Mouse (Mus musculus) heart, embryonic 12.5 days (tissue): ENCODE results near the gene Prr12. TPM values are rescaled to one million over a fixed set of nuclear protein-coding genes. Genes with fewer than 3 reads are reported as not detected.

ENCODE experiments used
- ATAC-seq: fragments of 200-750 bp; cut with Nextera tagmentation; 2 replicates; pipeline ENCODE4 v1.8.0; 2017; ENCODE audit warnings: moderate TSS enrichment, moderate library complexity; ENCODE audit not compliant: insufficient number of reproducible peaks, low FRiP score
- H3K27ac ChIP-seq: fragments of 300-500 bp; sonication (generic); 2 replicates; pipeline ENCODE4 v1.5.1; 2016; ENCODE audit warnings: mild to moderate bottlenecking, moderate library complexity; ENCODE audit not compliant: poor library complexity, severe bottlenecking
- H3K27me3 ChIP-seq: fragments of 300-500 bp; sonication (generic); replicated peaks from 2 replicates; pipeline ENCODE4 v1.6.1; 2016; ENCODE audit warnings: mild to moderate bottlenecking, moderate library complexity
- H3K36me3 ChIP-seq: fragments of 300-500 bp; sonication (generic); 2 replicates; pipeline ENCODE4 v1.6.1; 2016; ENCODE audit warnings: mild to moderate bottlenecking, moderate library complexity
- H3K4me1 ChIP-seq: fragments of 300-500 bp; sonication (generic); replicated peaks from 2 replicates; pipeline ENCODE4 v1.6.1; 2016; ENCODE audit warnings: mild to moderate bottlenecking
- H3K4me2 ChIP-seq: fragments of 300-500 bp; sonication (generic); 2 replicates; pipeline ENCODE4 v1.6.1; 2016; ENCODE audit warnings: mild to moderate bottlenecking, moderate library complexity
- H3K4me3 ChIP-seq: fragments of 300-500 bp; sonication (generic); 2 replicates; pipeline ENCODE4 v1.5.1; 2016; ENCODE audit warnings: mild to moderate bottlenecking
- H3K9ac ChIP-seq: fragments of 300-500 bp; sonication (generic); 2 replicates; pipeline ENCODE4 v1.6.1; 2016; ENCODE audit warnings: mild to moderate bottlenecking, moderate library complexity
- H3K9me3 ChIP-seq: fragments of 300-500 bp; sonication (generic); replicated peaks from 2 replicates; pipeline ENCODE4 v1.6.1; 2016; ENCODE audit warnings: mild to moderate bottlenecking, moderate library complexity
- WGBS: fragments of 180-500 bp; shearing (Covaris S2); methylation state at CpG from one replicate; pipeline ENCODE4 v1.1.7; 2016; 5-methylcytosine and 5-hydroxymethylcytosine counted together
- polyA plus RNA-seq: library from polyadenylated mRNA; unstranded; fragments of >200 nt; fragmentation: Nextera tagmentation; extraction: Ambion mirVana; gene quantifications from 2 replicates; pipeline ENCODE4 v1.2.1, GENCODE M21; 2016

The Prr12 gene
- polyA plus RNA-seq, 1 experiment from 2014 or later: 7.1 TPM

DNA sequence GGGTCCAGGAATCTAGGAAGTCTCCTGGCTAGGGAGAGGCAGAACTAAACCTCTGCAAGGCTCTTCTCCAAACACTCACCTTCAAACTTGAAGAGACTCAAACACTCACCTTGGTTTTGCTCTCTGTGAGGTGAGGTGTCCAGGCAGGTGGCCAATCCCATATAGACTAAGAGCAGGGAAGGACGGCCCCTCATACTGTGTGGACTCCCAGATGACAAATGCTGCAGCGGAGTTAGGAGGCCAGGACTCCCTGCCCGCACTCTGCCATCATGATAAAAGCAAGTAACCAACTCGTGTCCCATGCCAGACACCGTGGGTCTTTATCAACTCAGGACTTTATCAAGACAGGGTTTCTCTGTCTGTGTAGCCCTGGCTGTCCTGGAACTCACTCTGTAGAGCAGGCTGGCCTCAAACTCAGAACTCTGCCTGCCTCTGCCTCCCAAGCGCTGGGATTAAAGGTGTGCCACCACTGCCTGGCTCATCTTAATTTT is 8.0 kb upstream of the Prr12 start:
- no peak for ATAC-seq
- H3K36me3 ChIP-seq: no peaks in the 10 kb centered on the region
- H3K4me2 ChIP-seq: peak overlapping the region; percentile 78; the same call in 1 of the 2 replicates
- H3K9me3 ChIP-seq: no peaks in the 10 kb centered on the region
- peaks cover 19% of the 10 kb centered on the region for H3K4me1 ChIP-seq
- H3K9ac ChIP-seq: no peak overlapping the region
- no peak overlapping the region for H3K27ac ChIP-seq
- no peak overlapping the region; the same call in 1 of the 2 replicates for H3K4me3 ChIP-seq
- 65% methylated on average over 6 of the region's 6 CpGs for WGBS
- H3K27me3 ChIP-seq: no peaks in the 10 kb centered on the region

DNA sequence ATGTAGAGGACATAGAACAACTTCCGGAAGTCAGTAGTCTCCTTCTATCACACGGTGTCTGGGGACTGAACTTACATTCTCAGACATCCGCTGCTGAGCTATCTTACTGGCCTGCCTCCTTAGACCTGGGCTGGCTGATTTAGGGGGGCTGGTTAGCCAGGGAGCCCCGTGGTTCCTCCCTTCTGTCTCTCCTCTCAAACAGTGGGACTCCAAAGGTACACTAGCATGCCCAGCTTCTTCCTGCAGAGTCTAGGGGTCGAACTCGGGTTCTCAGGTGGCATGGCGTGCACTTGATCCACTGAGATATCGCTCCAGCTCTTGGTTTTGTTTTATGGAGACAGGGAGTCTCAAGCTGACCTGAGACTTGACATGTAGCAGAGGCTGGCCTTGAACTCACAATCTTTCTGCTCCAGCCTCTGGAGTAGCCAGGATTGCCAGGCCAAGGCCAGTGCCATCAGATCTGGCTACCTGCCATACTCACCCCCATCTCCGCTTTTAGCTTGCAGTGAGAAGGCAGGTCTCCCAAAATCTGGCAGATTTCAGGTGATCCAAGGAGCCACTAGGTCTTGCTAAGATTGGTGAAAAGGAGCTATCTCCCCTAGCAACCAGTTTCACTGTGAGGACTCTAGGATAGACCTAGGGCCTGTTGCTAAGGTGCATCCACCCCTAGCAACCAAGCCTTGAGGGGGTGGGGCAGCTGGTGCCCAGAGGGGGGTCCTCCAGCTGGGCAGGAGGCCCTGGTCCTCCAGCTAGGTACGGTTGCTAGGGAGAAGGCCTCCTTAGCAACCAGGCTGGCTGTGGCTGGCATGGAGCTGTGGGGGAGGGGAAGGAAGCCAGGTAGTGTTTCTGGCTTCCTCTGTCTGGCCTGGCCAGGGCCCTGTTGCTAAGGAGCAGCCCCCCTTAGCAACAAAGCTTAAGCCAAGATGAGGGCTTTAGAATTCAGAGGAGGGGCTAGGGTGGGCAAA is 6.2 kb upstream of the Prr12 start:
- ATAC-seq: no peak
- H3K4me3 ChIP-seq: no peak overlapping the region
- no peak overlapping the region for H3K27ac ChIP-seq
- no peaks in the 10 kb centered on the region for H3K27me3 ChIP-seq
- H3K4me2 ChIP-seq: no peak overlapping the region
- H3K9me3 ChIP-seq: no peaks in the 10 kb centered on the region
- 74% methylated on average over 10 of the region's 10 CpGs for WGBS
- H3K36me3 ChIP-seq: no peaks in the 10 kb centered on the region
- H3K4me1 ChIP-seq: peaks cover 15% of the 10 kb centered on the region
- no peak overlapping the region for H3K9ac ChIP-seq

DNA sequence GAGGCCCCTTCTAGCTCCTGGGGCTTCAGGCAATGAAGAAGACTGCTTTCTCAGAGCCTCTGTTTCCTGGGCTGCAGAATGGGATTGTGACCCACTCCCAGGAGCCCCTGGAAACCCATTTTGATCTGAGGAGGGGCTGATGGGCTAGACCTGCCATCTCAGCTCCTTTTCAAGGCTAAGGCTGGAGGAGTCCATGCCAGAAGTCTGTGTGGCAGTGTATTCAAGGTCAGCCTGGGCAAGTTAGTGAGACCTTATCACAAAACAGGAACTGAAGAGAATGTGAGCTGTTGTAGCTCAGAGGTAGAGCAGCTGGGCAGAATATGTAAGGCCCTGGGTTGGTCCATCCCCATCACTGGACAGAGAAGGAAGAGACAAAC is 4.3 kb upstream of the Prr12 start:
- Histone ChIP-seq H3K36me3 (no peaks in the 10 kb centered on the region), H3K27ac (no peak overlapping the region), H3K4me3 (no peak overlapping the region), H3K27me3 (no peaks in the 10 kb centered on the region), H3K9me3 (no peaks in the 10 kb centered on the region), H3K4me1 (peaks cover 9% of the 10 kb centered on the region), H3K9ac (no peak overlapping the region), H3K4me2 (no peak overlapping the region)
- ATAC-seq: no peak

DNA sequence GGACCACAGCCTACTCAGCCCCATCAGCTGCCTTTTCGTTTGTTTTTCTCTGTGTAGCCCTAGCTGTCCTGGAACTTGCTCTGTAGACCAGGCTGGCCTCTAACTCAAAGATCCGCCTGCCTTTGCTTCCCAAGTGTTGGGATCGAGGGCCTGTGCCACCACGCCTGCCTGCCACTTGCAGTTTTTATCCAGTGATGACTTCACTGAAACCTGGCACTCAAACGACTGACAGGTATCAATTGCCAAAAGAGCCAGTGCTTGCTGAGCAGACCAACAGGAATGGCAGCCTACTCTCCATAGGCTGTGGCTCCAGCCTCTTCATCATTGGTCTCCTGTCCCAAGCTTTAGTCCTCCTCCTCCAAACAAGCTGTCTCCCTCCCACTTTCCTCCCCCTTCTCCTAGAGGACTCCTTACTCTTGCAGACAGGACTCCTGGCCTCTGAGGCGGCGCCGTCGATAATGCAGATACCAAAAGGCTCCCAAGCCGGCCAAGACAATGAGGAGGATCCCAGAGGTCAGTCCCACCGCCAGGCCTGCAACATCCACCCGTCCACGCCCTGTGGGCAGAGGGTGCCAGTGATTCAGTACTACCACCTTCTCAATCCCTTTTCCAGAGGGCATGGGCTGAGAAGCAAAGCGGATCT is 3.8 kb upstream of the Prr12 start:
- Histone ChIP-seq H3K27ac (no peak overlapping the region), H3K4me3 (no peak overlapping the region), H3K27me3 (no peaks in the 10 kb centered on the region), H3K9me3 (no peaks in the 10 kb centered on the region), H3K36me3 (no peaks in the 10 kb centered on the region), H3K9ac (no peak overlapping the region), H3K4me2 (no peak overlapping the region), H3K4me1 (peaks cover 10% of the 10 kb centered on the region)
- no peak for ATAC-seq
- 53% methylated on average over 14 of the region's 14 CpGs for WGBS

DNA sequence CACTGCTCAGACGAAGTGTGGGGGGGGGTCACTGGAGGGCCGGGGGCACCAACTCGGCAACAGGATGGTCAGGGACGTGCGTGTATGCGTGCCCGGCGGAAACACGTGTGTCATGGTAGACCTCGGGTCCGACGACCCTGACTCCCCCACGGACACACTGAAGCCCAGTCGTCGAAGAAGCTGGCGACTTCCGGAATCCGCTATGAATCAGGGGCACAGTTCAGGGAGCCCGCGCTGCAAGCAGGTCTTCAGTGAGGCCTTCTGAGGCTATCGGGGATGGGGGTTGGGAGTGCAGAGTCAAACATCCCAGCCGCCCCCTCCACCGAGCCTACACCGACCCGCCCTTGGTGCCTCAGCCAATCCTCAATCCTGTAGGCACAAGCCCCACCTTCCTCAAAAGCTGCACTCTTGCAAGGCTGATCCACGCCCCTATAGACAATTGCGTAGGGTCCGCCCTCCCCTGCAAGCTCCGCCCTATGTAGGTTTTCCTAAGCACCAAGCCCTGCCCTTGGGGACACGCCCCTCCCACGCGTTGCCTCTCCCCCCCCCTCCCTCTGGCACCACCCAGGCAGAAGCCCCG is 1.3 kb upstream of the Prr12 start:
- peaks cover 18% of the 10 kb centered on the region for H3K36me3 ChIP-seq
- peak; percentile 95 for ATAC-seq
- H3K27ac ChIP-seq: peak overlapping the region; percentile 98
- H3K27me3 ChIP-seq: no peaks in the 10 kb centered on the region
- 0% methylated on average over 33 of the region's 33 CpGs for WGBS
- H3K4me2 ChIP-seq: peak overlapping the region; percentile 92
- peaks cover 21% of the 10 kb centered on the region for H3K4me1 ChIP-seq
- peak overlapping the region; percentile 91 for H3K4me3 ChIP-seq
- H3K9me3 ChIP-seq: no peaks in the 10 kb centered on the region
- peak overlapping the region; percentile 96 for H3K9ac ChIP-seq

DNA sequence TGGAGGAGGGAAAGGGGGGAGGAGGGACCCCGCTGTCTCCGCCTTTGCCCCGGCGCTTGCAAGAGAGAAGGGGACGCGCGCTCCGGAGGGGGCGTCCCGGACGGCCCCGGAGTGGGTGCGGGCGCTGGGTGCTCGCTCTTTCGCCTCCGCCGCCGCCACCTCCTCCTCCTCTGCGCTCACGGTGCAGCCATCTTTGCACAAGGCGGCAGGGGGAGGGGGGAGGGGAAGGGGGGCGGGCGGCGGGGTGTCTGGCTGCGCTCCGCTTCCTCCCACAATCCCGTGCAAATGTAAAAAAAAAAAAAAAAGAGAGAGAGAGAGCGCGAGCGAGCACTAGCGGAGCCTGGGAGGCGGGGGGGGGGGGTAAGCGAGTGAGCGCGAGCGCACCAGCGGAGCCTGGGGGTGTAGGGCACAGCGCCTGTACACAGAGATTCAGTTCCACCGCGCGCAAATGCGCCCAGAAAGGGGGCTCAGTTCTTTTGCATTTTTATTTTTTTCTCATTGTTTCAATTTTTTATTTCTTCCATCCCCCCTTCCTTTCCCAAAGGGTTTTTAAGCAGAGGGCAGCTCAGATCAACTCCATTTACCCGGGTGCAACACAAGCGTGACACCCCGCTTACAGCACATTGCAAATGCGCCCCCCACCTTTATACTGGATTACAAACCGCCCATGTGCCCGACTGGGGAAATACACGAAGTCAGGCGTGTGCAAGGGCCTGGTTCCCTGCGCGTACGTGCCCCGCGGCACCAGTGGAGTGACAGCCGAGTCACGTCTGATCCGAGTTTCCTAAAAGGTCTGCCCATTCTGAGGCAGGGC is 643 bp upstream of the Prr12 start:
- Histone ChIP-seq H3K9ac (peak overlapping the region; percentile 96), H3K27me3 (no peaks in the 10 kb centered on the region), H3K36me3 (peaks cover 25% of the 10 kb centered on the region), H3K4me2 (peak overlapping the region; percentile 92), H3K27ac (peak overlapping the region; percentile 98), H3K4me3 (peak overlapping the region; percentile 91), H3K9me3 (no peaks in the 10 kb centered on the region), H3K4me1 (peaks cover 21% of the 10 kb centered on the region)
- ATAC-seq: peak; percentile 58
- WGBS: under 1% methylated on average over 42 of the region's 59 CpGs

DNA sequence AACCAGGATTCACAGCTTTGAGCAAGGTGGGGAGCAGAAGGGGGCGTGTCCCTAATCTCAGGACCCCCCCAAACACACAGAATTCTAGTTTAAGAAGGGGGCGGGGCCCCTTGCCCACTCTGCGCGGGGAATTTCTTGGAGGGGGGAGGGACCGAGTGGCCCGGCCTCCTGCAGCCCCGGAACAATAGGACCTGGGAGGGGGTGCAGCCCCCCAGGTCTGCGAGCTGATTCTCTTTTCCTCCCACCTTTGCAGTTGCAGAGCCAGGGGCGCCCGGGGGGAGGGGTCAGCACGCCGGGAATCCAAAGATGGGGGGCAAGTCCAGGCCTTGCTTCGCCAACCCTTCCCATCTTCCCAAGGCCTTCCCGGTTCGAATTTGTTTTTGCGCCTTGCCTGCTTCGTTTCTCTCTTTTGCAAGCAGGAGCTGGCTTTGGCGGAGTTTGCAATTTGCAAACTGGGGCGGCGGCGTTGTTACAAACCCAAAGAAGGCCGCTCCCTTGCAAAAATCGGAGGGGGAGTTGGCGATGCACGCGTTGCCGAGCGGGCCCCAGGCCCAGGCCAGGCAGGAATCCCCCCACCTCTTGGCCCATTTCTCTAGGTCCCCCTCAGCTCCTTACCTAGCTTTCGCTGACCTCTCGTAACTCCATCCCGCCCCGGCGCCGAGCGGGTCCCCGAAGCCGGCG is 360 bp downstream of the Prr12 start:
- Histone ChIP-seq H3K27me3 (no peaks in the 10 kb centered on the region), H3K36me3 (peaks cover 35% of the 10 kb centered on the region), H3K4me3 (peak overlapping the region; percentile 91), H3K9me3 (no peaks in the 10 kb centered on the region), H3K27ac (peak overlapping the region; percentile 98), H3K9ac (peak overlapping the region; percentile 96), H3K4me2 (peak overlapping the region; percentile 92), H3K4me1 (peaks cover 21% of the 10 kb centered on the region)
- under 1% methylated on average over 38 of the region's 38 CpGs for WGBS
- no peak for ATAC-seq

DNA sequence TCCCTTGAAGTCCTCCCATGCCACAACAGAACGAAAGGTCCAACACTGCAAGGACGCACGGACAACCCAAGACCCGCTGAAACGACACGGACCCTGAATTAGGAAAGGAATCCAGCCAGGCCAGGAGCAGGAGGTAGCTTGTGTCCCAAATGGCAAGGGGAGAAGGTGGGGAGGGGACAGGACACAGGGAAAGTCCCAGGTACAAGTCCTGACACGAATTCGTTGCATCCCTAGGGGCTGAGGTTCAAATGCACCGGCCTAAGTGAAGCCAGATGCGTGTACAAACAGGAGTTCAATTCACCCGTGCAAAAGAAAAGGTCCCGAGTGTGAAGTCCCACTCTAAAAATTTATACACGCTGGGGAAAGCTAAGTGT is 1.1 kb downstream of the Prr12 start:
- H3K36me3 ChIP-seq: peaks cover 42% of the 10 kb centered on the region

DNA sequence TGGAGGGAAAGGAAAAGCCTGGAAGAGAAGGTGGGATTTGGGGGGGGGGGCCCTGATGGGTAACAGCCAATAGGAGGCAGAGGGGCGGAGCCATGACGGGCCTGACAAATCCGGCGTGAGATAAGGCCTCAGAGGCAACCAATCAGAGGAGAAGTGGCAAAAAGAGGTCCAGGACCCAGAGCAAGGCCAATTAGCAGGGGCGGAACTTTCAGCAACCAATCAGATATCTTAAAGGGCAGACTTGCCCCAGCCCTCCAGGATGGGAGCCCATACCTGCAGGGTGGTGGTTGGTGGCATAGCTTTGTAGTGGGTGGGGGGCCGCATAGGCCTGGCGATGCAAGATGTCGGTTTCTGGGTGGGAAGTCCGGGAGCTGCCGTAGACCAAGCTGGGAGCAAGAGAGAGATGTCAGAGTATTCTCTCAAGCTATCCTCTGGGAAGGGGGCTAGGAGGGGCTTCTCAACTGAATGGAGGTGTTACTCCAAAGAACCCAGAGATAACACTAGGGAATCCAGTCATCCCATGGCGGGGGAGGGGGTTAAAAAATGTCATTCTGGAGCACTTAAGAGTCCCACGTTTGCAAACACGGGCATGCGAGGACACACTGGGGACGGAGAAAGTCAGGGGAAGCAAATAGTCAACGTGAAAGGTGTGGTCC is 1.6 kb downstream of the Prr12 start:
- Histone ChIP-seq H3K9ac (peak overlapping the region; percentile 96), H3K9me3 (no peaks in the 10 kb centered on the region), H3K4me1 (peaks cover 21% of the 10 kb centered on the region), H3K27me3 (no peaks in the 10 kb centered on the region), H3K36me3 (peaks cover 48% of the 10 kb centered on the region), H3K4me3 (peak overlapping the region; percentile 91), H3K4me2 (peak overlapping the region; percentile 92), H3K27ac (peak overlapping the region; percentile 98)
- WGBS: 5% methylated on average over 16 of the region's 16 CpGs
- peak; percentile 22; the same call in 1 of the 2 replicates for ATAC-seq

More for the DNA sequence above, 1.1 kb downstream of the Prr12 start:
- ATAC-seq: no peak
- Histone ChIP-seq H3K4me3 (peak overlapping the region; percentile 91), H3K27me3 (no peaks in the 10 kb centered on the region), H3K9me3 (no peaks in the 10 kb centered on the region), H3K4me2 (peak overlapping the region; percentile 92), H3K27ac (peak overlapping the region; percentile 98), H3K4me1 (peaks cover 21% of the 10 kb centered on the region), H3K9ac (peak overlapping the region; percentile 96)
- 2% methylated on average over 13 of the region's 13 CpGs for WGBS
